Mouse (Mus musculus) T-cell, adult 2 months (primary cell): ENCODE measurements around the gene Sgca.

Source experiments
- DNase-seq: peaks from one replicate; pipeline ENCODE4 v3.0.0; 2022; ENCODE audit warnings: low spot score

Gene Sgca

GRCm38 (mm10) chr11:94913302-94914090 lies 62.6 kb downstream of the Sgca start:
- DNase-seq, result no peak
